Mouse (Mus musculus) embryonic facial prominence, embryonic 13.5 days (tissue): ENCODE results near the gene Med29. TPM values are rescaled to one million over a fixed set of nuclear protein-coding genes. Genes with fewer than 3 reads are reported as not detected.

Experiments
- ATAC-seq: fragments of 200-750 bp; cut with Nextera tagmentation; 2 replicates; pipeline ENCODE4 v1.8.0; 2017; ENCODE audit warnings: low read depth; ENCODE audit not compliant: insufficient number of reproducible peaks, insufficient read depth, low FRiP score, low TSS enrichment
- H3K27ac ChIP-seq: fragments of 300-500 bp; sonication (generic); 2 replicates; pipeline ENCODE4 v1.5.1; 2015; ENCODE audit warnings: moderate library complexity, mild to moderate bottlenecking, inconsistent platforms
- H3K27me3 ChIP-seq: fragments of 300-500 bp; sonication (generic); 2 replicates; pipeline ENCODE4 v1.6.1; 2015; ENCODE audit warnings: mild to moderate bottlenecking, inconsistent platforms
- H3K36me3 ChIP-seq: fragments of 300-500 bp; sonication (generic); 2 replicates; pipeline ENCODE4 v1.6.1; 2015; ENCODE audit warnings: mild to moderate bottlenecking, inconsistent platforms
- H3K4me1 ChIP-seq: fragments of 300-500 bp; sonication (generic); 2 replicates; pipeline ENCODE4 v1.6.1; 2015; ENCODE audit warnings: inconsistent platforms
- H3K4me2 ChIP-seq: fragments of 300-500 bp; sonication (generic); 2 replicates; pipeline ENCODE4 v1.6.1; 2015; ENCODE audit warnings: moderate library complexity, mild to moderate bottlenecking, inconsistent platforms
- H3K4me3 ChIP-seq: fragments of 300-500 bp; sonication (generic); 2 replicates; pipeline ENCODE4 v1.5.1; 2015; ENCODE audit warnings: mild to moderate bottlenecking, inconsistent platforms
- H3K9ac ChIP-seq: fragments of 300-500 bp; sonication (generic); 2 replicates; pipeline ENCODE4 v1.6.1; 2015; ENCODE audit warnings: mild to moderate bottlenecking, inconsistent platforms
- H3K9me3 ChIP-seq: fragments of 300-500 bp; sonication (generic); 2 replicates; pipeline ENCODE4 v1.6.1; 2016; ENCODE audit warnings: inconsistent platforms
- WGBS: fragments of 180-500 bp; shearing (Covaris S2); methylation state at CpG from one replicate; pipeline ENCODE4 v1.1.7; 2015; ENCODE audit warnings: mixed read lengths; 5-methylcytosine and 5-hydroxymethylcytosine counted together
- polyA plus RNA-seq: library from polyadenylated mRNA; unstranded; fragments of >200 nt; fragmentation: Nextera tagmentation; extraction: Ambion mirVana; gene quantifications from 2 replicates; pipeline ENCODE4 v1.2.1, GENCODE M21; 2015

Med29 gene
- polyA plus RNA-seq, 1 experiment from 2014 or later: 53.5 TPM

DNA sequence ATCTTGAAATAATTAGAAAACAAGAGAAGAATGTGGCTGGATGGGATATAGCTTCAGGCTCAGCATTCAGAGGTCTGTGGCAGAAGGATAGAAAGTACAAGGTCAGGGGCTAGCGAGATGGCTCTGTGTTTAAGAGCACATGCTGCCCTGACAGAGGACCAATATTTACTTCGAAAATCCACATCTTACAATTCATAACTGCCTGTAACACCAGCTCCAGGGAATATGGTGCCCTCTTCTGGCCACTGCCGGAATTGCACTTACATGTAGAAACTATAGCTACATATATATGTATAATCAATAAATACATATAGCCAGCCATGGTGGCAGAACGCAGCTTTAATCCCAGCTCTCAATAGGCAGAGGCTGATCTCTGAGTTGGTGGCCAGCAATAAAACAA is 47.9 kb downstream of the Med29 start:
- Histone ChIP-seq H3K9ac (no peak overlapping the region; the same call in 1 of the 2 replicates), H3K4me2 (no peak overlapping the region), H3K27ac (no peak overlapping the region), H3K9me3 (no peaks in the 10 kb centered on the region), H3K36me3 (no peaks in the 10 kb centered on the region), H3K27me3 (no peaks in the 10 kb centered on the region), H3K4me1 (peaks cover 12% of the 10 kb centered on the region), H3K4me3 (no peak overlapping the region)
- WGBS: 5% methylated on average over 4 of the region's 4 CpGs
- no peak for ATAC-seq

GRCm38 (mm10) chr7:28341381-28341780 is 51.1 kb downstream of the Med29 start:
- WGBS: 54% methylated on average over 7 of the region's 7 CpGs
- H3K9me3 ChIP-seq: no peaks in the 10 kb centered on the region
- H3K4me1 ChIP-seq: peaks cover 20% of the 10 kb centered on the region
- H3K36me3 ChIP-seq: no peaks in the 10 kb centered on the region
- no peak overlapping the region for H3K4me2 ChIP-seq
- no peaks in the 10 kb centered on the region for H3K27me3 ChIP-seq
- no peak overlapping the region for H3K4me3 ChIP-seq
- H3K27ac ChIP-seq: no peak overlapping the region
- no peak for ATAC-seq
- no peak overlapping the region for H3K9ac ChIP-seq

DNA sequence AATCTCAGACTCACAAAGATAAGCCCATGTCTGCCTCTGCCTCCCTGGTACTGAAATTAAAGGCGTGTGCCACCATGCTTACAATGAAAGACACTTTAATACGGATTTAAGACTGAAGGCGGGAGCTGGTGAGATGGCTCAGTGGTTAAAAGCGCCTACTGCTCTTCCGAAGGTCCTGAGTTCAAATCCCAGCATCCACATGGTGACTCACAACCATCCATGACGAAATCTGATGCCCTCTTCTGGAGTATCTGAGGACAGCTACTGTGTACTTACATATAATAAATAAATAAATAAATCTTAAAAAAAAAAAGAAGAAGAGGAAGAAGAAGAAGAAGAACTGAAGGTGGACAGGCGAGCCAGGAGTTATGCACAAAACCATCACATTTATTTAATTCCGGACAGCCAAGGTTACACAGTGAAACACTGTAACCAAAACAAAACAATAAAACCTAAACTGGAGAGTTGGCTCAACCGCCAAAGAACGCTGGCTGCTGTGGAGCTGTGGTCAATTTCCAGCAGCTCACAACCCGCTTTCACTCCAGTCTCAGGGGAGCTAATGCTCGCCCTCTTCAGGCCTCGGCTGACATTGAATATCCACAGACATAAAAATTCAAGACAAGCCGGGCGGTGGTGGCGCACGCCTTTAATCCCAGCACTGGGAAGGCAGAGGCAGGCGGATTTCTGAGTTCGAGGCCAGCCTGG is 53.1 kb downstream of the Med29 start:
- H3K27me3 ChIP-seq: no peaks in the 10 kb centered on the region
- peak overlapping the region; percentile 78 for H3K4me2 ChIP-seq
- WGBS: 80% methylated on average over 19 of the region's 19 CpGs
- peaks cover 23% of the 10 kb centered on the region for H3K4me1 ChIP-seq
- no peaks in the 10 kb centered on the region for H3K9me3 ChIP-seq
- ATAC-seq: no peak
- H3K4me3 ChIP-seq: peak overlapping the region; percentile 96
- H3K9ac ChIP-seq: peak overlapping the region; percentile 99
- H3K36me3 ChIP-seq: peaks cover 8% of the 10 kb centered on the region; the same call in 1 of the 2 replicates
- peak overlapping the region; percentile 91 for H3K27ac ChIP-seq

GRCm38 (mm10) chr7:28338108-28338998 is 54.2 kb downstream of the Med29 start, which contains the start of gene Supt5:
Gene Supt5, minus strand, starts transcription at chr7:28338746.
- WGBS: under 1% methylated on average over 77 of the region's 77 CpGs
- Histone ChIP-seq H3K36me3 (peaks cover 8% of the 10 kb centered on the region; the same call in 1 of the 2 replicates), H3K4me1 (peaks cover 23% of the 10 kb centered on the region), H3K27me3 (no peaks in the 10 kb centered on the region), H3K9ac (peak within 1 kb of the TSS; percentile 99), H3K9me3 (no peaks in the 10 kb centered on the region), H3K4me3 (peak within 1 kb of the TSS; percentile 96), H3K4me2 (peak within 1 kb of the TSS; percentile 78), H3K27ac (peak within 1 kb of the TSS; percentile 91)
- peak; percentile 96 for ATAC-seq

Other genes starting within 250 kb of the Med29 start
- gene Fbl, start 223.0 kb downstream of the Med29 start, polyA plus RNA-seq: 140 and 167 TPM in 2 replicates
- gene Dyrk1b, start 213.2 kb downstream of the Med29 start, polyA plus RNA-seq: 14.8 and 14.9 TPM in 2 replicates
- gene Eid2, start 124.8 kb downstream of the Med29 start, polyA plus RNA-seq: 3.6 TPM in 2 replicates
- 19.7 TPM in 2 replicates for gene Eid2b, start 115.0 kb downstream of the Med29 start, polyA plus RNA-seq
- gene Selenov, start 101.5 kb downstream of the Med29 start, polyA plus RNA-seq: 0.17 TPM in 1 of 2 replicates, not detected in the other
- gene Dll3, start 90.5 kb downstream of the Med29 start, polyA plus RNA-seq: 1.0 and 1.2 TPM in 2 replicates
- 133 and 134 TPM in 2 replicates for gene Timm50, start 80.6 kb downstream of the Med29 start, polyA plus RNA-seq
- 88.3 and 93.4 TPM in 2 replicates for gene Supt5, start 54.0 kb downstream of the Med29 start, polyA plus RNA-seq
- gene Rps16, start 42.1 kb downstream of the Med29 start, polyA plus RNA-seq: 1,032 and 1,091 TPM in 2 replicates
- 102 and 109 TPM in 2 replicates for gene Plekhg2, start 20.1 kb downstream of the Med29 start, polyA plus RNA-seq
- gene Zfp36, start 12.5 kb downstream of the Med29 start, polyA plus RNA-seq: 9.7 and 11.0 TPM in 2 replicates
- 80.5 and 89.6 TPM in 2 replicates for gene Paf1, start 243 bp upstream of the Med29 start, polyA plus RNA-seq
- gene Gmfg, start 44.7 kb upstream of the Med29 start, polyA plus RNA-seq: 9.9 and 13.4 TPM in 2 replicates
- 5.3 and 7.6 TPM in 2 replicates for gene Lrfn1, start 59.3 kb upstream of the Med29 start, polyA plus RNA-seq
- gene Ifnl2, start 117.7 kb upstream of the Med29 start, polyA plus RNA-seq: not detected in 2 replicates
- not detected in 2 replicates for gene Ifnl3, start 130.1 kb upstream of the Med29 start, polyA plus RNA-seq
- not detected in 2 replicates for gene Sycn, start 148.2 kb upstream of the Med29 start, polyA plus RNA-seq
- 0.18 TPM in 1 of 2 replicates, not detected in the other for gene Nccrp1, start 154.5 kb upstream of the Med29 start, polyA plus RNA-seq
- gene Samd4b, start 205.4 kb upstream of the Med29 start, polyA plus RNA-seq: 32.8 and 33.3 TPM in 2 replicates
- gene Pak4, start 205.5 kb upstream of the Med29 start, polyA plus RNA-seq: 35.8 and 36.0 TPM in 2 replicates
- 0.23 TPM in 1 of 2 replicates, not detected in the other for gene Acp7, start 238.6 kb upstream of the Med29 start, polyA plus RNA-seq